Mouse (Mus musculus) splenic B cell, adult 2 months (primary cell): ENCODE results near the gene Chrnd.

ENCODE experiments used
- DNase-seq: peaks from one replicate; pipeline ENCODE4 v3.0.0-alpha.2; 2011; ENCODE audit warnings: low read depth, low spot score
- H3K27me3 ChIP-seq: 2 replicates; pipeline ENCODE4 v1.6.1; 2012; ENCODE audit warnings: mild to moderate bottlenecking, low read length, moderate library complexity, mixed read lengths; ENCODE audit not compliant: control insufficient read depth, poor library complexity, insufficient read depth, severe bottlenecking
- H3K36me3 ChIP-seq: 2 replicates; pipeline ENCODE4 v1.6.1; 2012; ENCODE audit warnings: mild to moderate bottlenecking, low read length, moderate library complexity, mixed read lengths; ENCODE audit not compliant: control insufficient read depth, poor library complexity, insufficient read depth, severe bottlenecking

Gene Chrnd

DNA sequence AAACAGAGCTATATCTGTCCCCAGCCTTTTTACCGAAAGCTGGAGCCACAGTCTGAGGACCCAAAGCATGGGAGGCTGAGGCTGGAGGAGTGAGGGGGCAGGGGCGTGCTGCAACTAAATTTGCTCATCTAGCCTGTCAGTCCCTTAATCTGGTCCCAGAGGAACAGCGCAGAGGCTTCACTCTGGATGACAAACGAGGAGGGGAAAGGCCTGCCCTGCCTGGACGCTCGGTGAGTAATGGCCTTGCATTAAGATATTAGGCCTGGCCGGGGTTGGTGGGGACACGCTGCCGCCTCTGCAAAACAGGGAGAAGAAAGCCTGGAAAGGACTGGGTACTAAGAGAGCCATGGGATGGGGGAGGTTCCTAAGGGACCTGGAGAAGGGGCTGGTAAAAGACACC, 18.1 kb upstream of the Chrnd start:
- DNase-seq = no peak
- Histone ChIP-seq H3K36me3 (no peaks in the 10 kb centered on the region), H3K27me3 (no peaks in the 10 kb centered on the region)

DNA sequence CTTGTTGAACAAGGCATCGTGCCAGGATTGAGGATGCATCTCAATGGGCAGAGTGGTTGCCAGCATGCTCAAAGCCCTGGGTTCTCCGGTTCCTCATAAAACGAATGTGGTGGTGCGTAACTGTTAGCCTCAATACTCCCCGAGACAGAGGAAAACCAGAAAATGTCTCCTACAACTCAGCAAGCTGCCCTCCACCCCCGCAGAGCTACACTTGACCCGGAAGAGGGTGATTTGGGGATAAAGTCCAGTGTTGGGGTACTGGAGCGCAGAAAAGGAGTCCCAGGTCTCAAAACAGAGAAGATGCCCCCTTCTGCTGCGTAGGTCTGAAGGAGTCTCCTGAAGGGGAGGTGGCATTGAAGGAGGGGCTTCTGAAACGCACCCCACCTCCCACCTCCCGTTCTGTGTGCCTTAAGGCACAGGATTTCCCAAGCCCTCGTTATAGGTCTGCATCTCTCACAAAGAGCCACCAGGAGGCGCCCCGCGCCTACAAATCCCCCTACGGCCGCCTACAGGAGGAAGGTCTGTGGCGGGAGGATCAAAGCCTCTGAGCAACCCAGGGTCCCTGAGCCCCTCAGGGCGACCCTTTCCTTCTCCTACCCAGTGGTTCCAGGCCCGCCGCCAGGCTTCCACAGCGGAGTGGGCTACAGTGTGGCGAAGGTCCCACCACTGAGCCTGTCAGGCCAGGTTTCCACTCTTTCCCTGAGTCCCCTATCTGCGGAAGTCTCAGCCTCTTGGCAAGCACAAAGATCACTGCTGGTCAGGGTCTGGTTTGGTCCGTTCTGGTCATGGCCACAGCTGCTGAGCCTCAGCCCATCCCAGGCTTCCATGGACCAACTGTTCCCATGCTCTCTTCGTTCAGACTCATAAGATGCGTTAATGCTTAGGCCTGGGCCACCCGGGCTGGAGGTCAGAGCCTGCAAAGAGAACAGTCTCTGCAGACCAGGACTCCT, 16.1 kb upstream of the Chrnd start:
- no peaks in the 10 kb centered on the region for H3K36me3 ChIP-seq
- no peaks in the 10 kb centered on the region for H3K27me3 ChIP-seq
- DNase-seq = peak; percentile 65

DNA sequence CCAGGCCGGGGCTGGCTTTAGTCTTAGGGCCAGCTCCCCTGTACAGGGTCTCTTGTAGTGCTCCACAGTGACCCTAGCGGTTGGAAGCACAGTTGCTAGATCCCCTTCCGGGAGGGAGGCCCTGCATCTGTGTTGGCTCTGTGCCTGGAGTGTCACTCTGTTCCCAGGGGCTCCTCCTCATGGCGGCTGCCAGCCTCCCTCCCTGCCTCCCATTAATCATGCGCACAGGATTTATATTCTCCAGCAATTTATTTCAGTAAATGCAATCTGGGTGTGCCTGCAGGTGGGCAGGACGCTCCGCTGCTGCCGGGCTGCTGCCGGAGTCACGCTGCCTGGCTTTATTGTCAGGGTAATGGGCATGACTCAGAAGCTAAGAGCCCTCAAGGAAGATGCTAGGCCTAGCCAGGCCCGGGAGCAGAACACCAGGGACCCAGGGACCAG, 14.5 kb upstream of the Chrnd start:
- DNase-seq = no peak
- Histone ChIP-seq H3K27me3 (no peaks in the 10 kb centered on the region), H3K36me3 (no peaks in the 10 kb centered on the region)

DNA sequence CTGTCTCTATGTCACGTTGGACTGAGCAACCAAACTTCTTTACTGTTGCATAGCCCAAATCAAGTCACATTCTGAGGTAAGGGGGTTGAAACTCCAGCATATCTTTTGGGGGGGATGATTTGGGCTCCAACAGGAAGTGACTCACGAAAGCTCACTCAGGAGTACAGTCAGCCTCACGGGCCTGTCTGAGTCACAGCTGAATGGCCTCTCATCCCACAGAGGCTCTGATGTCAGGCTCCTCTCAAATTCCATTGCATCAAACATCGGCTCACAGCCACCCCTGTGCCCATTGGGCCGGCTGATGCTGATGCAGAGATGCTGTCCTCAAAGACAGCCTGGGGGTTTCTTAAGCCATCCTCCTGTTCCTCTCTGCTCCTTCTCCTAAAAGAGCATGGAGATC, 9.5 kb upstream of the Chrnd start:
- DNase-seq = peak; percentile 44
- no peaks in the 10 kb centered on the region for H3K36me3 ChIP-seq

DNA sequence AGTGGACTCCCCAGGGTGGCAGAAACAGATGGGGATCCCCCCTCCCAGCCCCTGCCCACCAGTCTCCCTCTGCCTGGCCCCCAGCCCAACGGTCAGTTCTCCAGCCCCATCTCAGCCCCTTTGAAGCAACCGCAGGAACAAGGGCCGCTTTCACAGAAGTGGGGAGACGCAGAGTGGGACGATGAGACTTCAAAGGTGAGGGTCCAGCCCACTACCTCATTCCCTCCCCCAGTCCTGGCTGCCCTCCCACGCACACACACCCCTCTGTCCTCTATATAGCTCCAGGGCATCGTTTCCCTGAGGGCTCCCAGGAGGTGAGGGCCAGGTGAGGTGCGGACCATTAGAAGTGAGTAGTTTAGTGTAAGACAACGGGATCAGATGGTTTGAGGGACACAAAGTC, 7.4 kb upstream of the Chrnd start, which contains the start of gene Prss56:
TSS of gene Prss56 (plus strand) at position 301 of the 400 bp plus-strand sequence.
- H3K27me3 ChIP-seq = no peaks in the 10 kb centered on the region
- no peak for DNase-seq
- H3K36me3 ChIP-seq = no peaks in the 10 kb centered on the region

More for the DNA sequence above, 9.5 kb upstream of the Chrnd start:
- H3K27me3 ChIP-seq = no peaks in the 10 kb centered on the region

DNA sequence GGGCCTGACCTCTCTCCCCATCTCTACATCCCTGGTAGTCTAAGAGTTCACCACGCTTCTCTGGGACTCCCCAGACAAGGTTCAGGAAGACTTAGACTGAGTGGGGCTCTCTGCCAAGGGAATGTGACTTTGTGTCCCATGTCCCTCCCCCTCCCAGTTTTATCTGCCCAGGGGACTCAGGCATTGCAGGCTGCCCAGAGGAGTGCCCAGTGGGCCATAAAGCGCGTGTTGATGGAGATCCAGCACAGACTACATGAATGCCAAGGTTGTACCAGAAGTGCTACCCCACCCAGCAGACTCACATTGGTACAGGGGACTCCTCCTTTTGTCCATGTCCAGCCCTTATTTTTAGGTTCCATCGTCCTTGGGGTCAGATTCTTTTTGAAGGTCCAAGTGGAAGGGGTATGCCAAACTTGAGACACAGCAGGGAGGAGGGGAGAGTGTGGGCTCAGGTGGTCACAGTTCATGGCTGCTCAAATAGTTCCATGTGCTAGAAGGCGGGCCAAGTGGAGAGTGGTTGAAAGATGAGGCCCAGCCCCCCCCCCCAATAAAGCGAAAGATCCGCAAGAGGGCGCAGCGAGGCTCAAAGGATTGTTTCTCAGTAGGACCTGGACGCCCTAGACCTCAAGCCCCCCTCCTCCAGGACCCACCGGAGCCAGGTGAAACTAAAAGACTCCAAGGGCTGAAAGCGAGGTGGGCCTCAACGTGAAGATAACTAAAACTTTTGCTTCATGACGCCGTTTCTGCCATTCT, 6.2 kb upstream of the Chrnd start:
- H3K36me3 ChIP-seq = no peaks in the 10 kb centered on the region
- no peaks in the 10 kb centered on the region; the same call in 1 of the 2 replicates for H3K27me3 ChIP-seq
- peak; percentile 18 for DNase-seq

DNA sequence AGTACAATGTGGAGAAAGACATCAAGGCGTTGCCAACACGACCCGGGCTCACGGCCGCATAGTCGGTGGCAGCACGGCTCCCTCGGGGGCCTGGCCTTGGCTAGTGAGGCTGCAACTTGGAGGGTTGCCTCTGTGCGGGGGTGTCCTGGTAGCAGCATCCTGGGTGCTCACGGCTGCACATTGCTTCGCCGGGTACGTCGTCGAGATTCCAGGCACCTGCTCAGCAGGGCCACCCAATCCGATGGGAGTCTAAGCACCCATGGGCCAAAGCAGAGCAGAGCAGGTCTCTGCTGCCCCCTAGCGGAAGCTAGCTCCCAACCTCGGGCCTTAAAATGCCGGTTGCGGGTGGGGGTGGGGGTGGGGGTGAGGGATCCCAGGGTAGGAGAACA, 5.7 kb upstream of the Chrnd start:
- peak; percentile 83 for DNase-seq
- Histone ChIP-seq H3K36me3 (no peaks in the 10 kb centered on the region), H3K27me3 (no peaks in the 10 kb centered on the region; the same call in 1 of the 2 replicates)

DNA sequence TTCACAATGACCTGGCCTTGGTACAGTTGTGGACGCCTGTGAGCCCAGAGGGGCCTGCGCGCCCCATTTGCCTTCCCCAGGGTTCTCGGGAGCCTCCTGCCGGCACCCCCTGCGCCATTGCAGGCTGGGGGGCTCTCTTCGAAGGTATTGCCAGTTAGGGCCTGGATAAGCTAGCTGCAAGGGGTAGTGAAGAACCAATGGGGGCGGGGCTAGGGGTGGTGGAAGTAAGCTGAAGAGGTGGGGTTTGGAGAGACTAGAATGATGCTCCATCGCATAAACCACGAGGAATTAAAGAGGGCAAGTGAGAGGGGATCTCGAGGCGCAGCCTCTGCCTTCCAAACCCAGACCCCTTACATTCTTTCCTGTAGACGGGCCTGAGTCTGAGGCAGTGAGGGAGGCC, 4.9 kb upstream of the Chrnd start:
- Histone ChIP-seq H3K27me3 (no peaks in the 10 kb centered on the region; the same call in 1 of the 2 replicates), H3K36me3 (no peaks in the 10 kb centered on the region)
- DNase-seq = peak; percentile 25

DNA sequence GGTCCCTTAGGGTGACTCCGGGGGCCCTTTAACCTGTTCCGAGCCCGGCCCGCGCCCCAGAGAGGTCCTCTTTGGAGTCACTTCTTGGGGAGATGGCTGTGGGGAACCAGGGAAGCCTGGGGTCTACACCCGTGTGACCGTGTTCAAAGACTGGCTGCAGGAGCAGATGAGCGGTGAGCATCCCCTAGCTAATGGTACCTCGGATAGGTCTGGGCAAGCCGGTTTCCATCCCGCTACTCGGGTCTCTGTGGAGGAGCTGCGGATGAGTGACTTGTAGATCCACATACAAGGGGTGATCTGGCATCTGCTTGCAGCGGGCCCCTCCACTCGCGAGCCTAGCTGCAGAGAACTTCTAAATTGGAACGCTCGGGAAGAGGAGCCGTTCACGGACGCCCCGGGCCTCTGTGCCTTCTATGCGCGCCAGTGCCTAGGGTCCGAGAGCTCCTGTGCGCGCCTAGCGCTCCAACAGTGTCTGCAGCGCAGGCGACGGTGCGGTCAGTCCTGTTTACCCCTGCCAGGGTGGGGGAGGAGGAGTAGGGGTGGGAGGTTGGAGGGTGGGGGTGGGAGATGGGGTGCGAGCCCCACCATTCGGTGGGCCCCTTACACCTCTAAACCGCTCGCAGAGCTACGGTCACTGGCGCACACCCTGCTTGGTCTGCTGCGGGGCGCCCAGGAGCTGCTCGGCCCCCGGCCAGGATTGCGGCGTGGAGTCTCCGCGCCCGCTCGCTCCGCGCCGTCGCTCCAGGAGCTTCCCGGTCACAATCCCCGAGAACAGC, 4.0 kb upstream of the Chrnd start:
- Histone ChIP-seq H3K27me3 (no peaks in the 10 kb centered on the region; the same call in 1 of the 2 replicates), H3K36me3 (no peaks in the 10 kb centered on the region)
- DNase-seq = peak; percentile 13

DNA sequence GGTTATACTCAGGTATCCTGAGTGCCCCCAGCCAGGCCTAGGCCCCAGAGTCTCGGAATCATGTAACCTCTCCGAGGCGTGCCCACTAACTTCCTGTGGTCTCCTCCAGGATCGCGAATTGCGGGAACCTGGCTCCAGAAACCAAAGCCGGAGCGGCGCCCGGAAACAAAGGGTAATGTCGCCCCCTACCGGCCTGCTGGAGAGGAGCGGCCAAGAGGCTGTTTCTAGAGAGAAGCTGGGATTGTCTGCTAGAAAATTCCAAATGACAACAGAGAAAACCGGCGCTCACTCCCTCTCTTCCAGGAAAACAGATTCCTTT, 3.4 kb upstream of the Chrnd start:
- no peaks in the 10 kb centered on the region for H3K36me3 ChIP-seq
- H3K27me3 ChIP-seq = no peaks in the 10 kb centered on the region; the same call in 1 of the 2 replicates
- peak; percentile 72 for DNase-seq

DNA sequence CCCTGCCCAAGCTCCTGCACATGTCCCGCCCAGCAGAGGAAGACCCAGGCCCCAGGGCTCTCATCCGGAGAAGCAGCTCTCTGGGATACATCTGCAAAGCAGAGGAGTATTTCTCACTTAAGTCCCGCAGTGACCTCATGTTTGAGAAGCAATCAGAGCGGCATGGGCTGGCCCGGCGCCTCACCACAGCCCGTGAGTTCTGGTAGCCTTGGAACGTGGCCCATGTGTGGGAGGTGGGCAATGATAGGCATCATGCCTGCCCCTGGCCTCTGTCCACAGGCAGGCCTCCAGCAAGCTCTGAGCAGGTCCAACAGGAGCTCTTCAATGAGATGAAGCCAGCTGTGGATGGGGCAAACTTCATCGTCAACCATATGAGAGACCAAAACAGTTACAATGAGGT, 6.9 kb downstream of the Chrnd start:
- DNase-seq = no peak
- no peaks in the 10 kb centered on the region for H3K36me3 ChIP-seq
- no peaks in the 10 kb centered on the region for H3K27me3 ChIP-seq

DNA sequence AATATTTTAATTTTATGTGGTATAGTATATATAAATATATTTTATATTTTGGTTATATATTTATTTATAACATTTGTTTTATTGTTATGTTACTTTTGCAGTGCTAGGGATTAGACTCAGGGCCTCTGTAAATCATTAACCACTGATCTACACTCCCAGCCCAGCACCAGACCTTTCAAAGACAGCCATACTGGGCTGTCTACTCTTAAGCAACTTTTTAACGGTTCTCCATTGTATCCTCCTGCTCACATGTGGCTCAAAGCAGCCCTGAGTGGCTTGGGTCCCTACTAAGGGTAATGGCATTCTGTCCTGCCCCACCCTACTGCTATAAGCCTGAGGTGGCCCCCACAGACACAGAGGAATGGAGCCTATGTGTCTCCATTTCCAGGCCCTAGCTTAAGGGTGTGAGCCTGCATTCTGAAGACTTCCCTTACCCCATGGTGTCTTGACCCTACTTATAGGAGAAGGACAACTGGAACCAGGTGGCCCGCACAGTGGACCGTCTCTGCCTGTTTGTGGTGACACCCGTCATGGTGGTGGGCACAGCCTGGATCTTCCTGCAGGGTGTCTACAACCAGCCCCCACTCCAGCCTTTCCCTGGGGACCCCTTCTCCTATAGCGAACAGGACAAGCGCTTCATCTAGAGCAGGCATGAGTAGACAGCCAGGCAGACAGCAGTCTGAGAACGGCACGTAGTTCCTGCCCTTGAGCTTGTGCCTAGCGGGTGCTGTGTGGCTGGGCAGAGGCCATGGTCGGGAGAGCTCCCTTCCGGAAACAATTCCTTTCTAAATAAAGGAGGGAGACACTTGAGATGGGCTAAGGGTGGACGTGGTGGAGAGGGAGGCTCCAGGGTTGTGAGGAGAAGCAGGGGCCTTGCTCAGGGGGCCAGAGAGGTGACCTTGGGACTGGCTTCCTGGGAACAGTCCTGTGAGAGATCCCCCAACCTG, 8.0 kb downstream of the Chrnd start:
- no peaks in the 10 kb centered on the region for H3K36me3 ChIP-seq
- DNase-seq = no peak
- H3K27me3 ChIP-seq = no peaks in the 10 kb centered on the region

DNA sequence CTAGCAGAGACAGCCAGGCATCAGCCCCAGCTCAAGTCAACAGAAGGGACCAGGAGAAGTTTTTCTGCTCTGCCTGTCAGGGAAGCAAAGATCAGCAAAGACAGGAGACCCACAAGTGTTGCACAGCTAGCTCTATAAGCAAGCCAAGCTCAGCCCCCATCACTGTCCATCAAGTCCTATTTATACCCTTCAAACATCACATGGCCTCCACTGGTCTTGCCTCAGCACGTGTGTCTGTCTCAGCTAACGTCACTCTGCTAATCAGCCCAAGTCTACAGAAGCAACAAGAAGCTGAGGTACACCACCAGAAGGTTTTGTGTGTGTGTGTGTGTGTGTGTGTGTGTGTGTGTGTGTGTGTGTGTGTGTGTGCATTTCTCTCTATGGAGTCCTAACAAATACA, 10.4 kb downstream of the Chrnd start:
- Histone ChIP-seq H3K27me3 (no peaks in the 10 kb centered on the region), H3K36me3 (no peaks in the 10 kb centered on the region)
- no peak for DNase-seq

DNA sequence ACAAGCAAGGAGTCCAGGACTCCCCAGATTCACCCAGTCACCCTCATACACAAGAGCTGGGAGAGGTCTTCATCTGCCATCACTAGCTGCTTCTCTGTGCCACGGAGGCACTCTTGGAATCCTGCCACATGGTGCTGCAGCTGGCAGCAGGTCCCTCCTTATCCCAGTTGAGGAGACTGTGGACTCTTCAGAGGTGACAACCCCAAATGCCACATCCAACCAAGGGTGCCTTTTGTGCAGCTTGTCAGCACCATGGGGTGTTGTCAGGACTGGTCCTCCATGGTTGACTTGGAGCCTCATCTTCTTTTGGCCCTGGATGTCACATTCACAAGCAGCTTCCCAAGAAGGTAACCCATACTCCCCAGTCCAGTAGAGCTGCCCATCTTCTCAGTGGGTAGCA, 11.4 kb downstream of the Chrnd start:
- Histone ChIP-seq H3K27me3 (no peaks in the 10 kb centered on the region), H3K36me3 (no peaks in the 10 kb centered on the region)
- DNase-seq = no peak
